Mouse (Mus musculus) C2C12 (cell line): ENCODE data around the gene Ankrd13a.

ENCODE experiments used
- CEBPB ChIP-seq: IDR thresholded peaks from one replicate; pipeline ENCODE4 v1.6.1; 2011; ENCODE audit warnings: low read depth, mild to moderate bottlenecking, control low read depth, moderate library complexity
- CTCF ChIP-seq: IDR thresholded peaks from one replicate; pipeline ENCODE4 v1.5.1; 2011; ENCODE audit not compliant: control insufficient read depth, insufficient read depth, insufficient read length
- FOSL1 ChIP-seq: IDR thresholded peaks from one replicate; pipeline ENCODE4 v1.8.0; 2011; ENCODE audit warnings: mild to moderate bottlenecking, low read length; ENCODE audit not compliant: poor library complexity, insufficient read depth, severe bottlenecking
- MAX ChIP-seq: IDR thresholded peaks from one replicate; pipeline ENCODE4 v1.6.1; 2011; ENCODE audit warnings: mild to moderate bottlenecking, control low read depth

GRCm38 (mm10) chr5:114733606-114734005 lies 40.9 kb upstream of the Ankrd13a start:
- TF ChIP-seq CTCF, result no peak
- no peak for TF ChIP-seq MAX
- no peak for TF ChIP-seq CEBPB
- no peak for TF ChIP-seq FOSL1
